Mouse (Mus musculus) erythroblast, embryonic 14.5 days (primary cell): ENCODE results near the gene Gata2.

Source experiments
- GATA1 ChIP-seq: IDR thresholded peaks from 2 replicates; pipeline ENCODE4 v1.6.1; 2012; ENCODE audit warnings: low read length, inconsistent platforms, mixed read lengths
- TAL1 ChIP-seq: IDR thresholded peaks from 3 replicates; pipeline ENCODE4 v1.6.1; 2012; ENCODE audit warnings: low read length, inconsistent platforms, mixed read lengths

GRCm38 (mm10) chr6:88242604-88243003, 48.9 kb downstream of the Gata2 start:
- no peak for TF ChIP-seq GATA1
- no peak for TF ChIP-seq TAL1
